20 mouse cellular contexts compared by ENCODE assay signal in the genomic region with DNA sequence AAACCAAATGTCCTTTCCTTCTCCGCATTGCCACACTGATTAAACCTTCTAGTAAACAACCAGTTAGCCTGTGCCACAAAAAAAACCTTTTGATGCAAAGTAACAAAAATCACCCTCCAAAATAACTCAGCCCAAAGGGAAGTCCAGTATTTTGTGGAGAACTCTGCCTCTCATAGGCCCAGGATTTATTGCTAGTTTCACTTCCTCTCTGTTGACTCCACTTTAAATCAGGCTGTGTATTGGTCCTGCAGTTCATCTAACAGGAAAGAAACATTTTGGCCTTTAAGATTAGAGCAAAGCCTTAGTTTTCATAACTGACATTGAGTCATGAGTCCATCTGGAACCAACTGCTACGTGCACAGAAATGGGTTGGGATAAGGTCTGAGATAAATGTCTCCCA.
DNase-seq lines count a peak whose midpoint lies in the region; ATAC-seq lines count a peak whose summit lies in the region.
"Had no signal": no experiment of that assay in that cellular context is flagged by ENCODE, and none has a peak within 500 bp of the region (broad histone marks: within the 10 kb centered on the region; RNA-seq: fewer than 3 reads in every experiment).

No protein-coding gene starts in this region.

- H3K27ac ChIP-seq in kidney, embryonic 15.5 days: no peak overlapping the region
- no peak overlapping the region for H3K27ac ChIP-seq in limb, embryonic 10.5 days
- no peak overlapping the region for H3K27ac ChIP-seq in hindbrain, embryonic 14.5 days
- H3K27ac ChIP-seq: embryonic facial prominence, embryonic 15.5 days; heart, adult 2 months; heart, embryonic 15.5 days; hindbrain, embryonic 10.5 days; limb, embryonic 12.5 days; liver, embryonic 14.5 days; lung, embryonic 15.5 days had no signal

- ATAC-seq in kidney, embryonic 15.5 days (replicated peaks; ENCODE audit: low FRiP score): 0 out of 2 replicates have a peak, but pooled peaks have one; percentile 46
- ATAC-seq in common myeloid progenitor, adult 5-6 weeks (replicated peaks; ENCODE audit: low read depth, poor library complexity, severe bottlenecking): peak; percentile 95
- ATAC-seq in megakaryocyte, adult 5-6 weeks (ENCODE audit: poor library complexity, severe bottlenecking): peak; percentile 96
- ATAC-seq in hindbrain, embryonic 14.5 days (ENCODE audit: low FRiP score): no peak
- ATAC-seq: midbrain, embryonic 16.5 days had no signal

- no peak for DNase-seq in kidney, adult 11 months
- DNase-seq in B cell, adult 2 months: peak; percentile 43 to 53
- no peak for DNase-seq in limb, embryonic 10.5 days (ENCODE audit: low spot score)
- no peak for DNase-seq in gastrocnemius, postnatal 10 days
- DNase-seq in hindbrain, embryonic 14.5 days (ENCODE audit: low spot score): no peak
- DNase-seq: adrenal gland, adult 8-10 months; cerebellum, postnatal 25 days; heart, adult 2 months; right cerebral cortex, postnatal 4 days; thymus, postnatal 25 days had no signal

- 69% methylated on average over 2 of the region's 2 CpGs for WGBS in kidney, embryonic 15.5 days
- 83% methylated on average over 2 of the region's 2 CpGs for WGBS in limb, embryonic 10.5 days
- 84% methylated on average over 2 of the region's 2 CpGs for WGBS in hindbrain, embryonic 14.5 days

- H3K27me3 ChIP-seq in kidney, embryonic 15.5 days: no peaks in the 10 kb centered on the region
- no peaks in the 10 kb centered on the region for H3K27me3 ChIP-seq in limb, embryonic 10.5 days (ENCODE audit: low read depth, poor library complexity, severe bottlenecking)
- no peaks in the 10 kb centered on the region for H3K27me3 ChIP-seq in hindbrain, embryonic 14.5 days (ENCODE audit: control insufficient read depth, insufficient read depth, low read length)
- H3K27me3 ChIP-seq: embryonic facial prominence, embryonic 15.5 days; heart, embryonic 15.5 days; limb, embryonic 12.5 days; lung, embryonic 15.5 days had no signal

- no peak overlapping the region for H3K4me2 ChIP-seq in kidney, embryonic 15.5 days
- no peak overlapping the region for H3K4me2 ChIP-seq in hindbrain, embryonic 14.5 days (replicated peaks)
- H3K4me2 ChIP-seq: embryonic facial prominence, embryonic 15.5 days; heart, embryonic 15.5 days; limb, embryonic 12.5 days; lung, embryonic 15.5 days had no signal

- no peaks in the 10 kb centered on the region for H3K36me3 ChIP-seq in kidney, embryonic 15.5 days
- no peaks in the 10 kb centered on the region for H3K36me3 ChIP-seq in limb, embryonic 10.5 days
- no peaks in the 10 kb centered on the region for H3K36me3 ChIP-seq in hindbrain, embryonic 14.5 days (replicated peaks; ENCODE audit: control insufficient read depth, insufficient read depth)
- H3K36me3 ChIP-seq: embryonic facial prominence, embryonic 15.5 days; heart, embryonic 15.5 days; hindbrain, embryonic 10.5 days; limb, embryonic 12.5 days; lung, embryonic 15.5 days had no signal

- no peak overlapping the region for H3K4me3 ChIP-seq in kidney, embryonic 15.5 days (replicated peaks)
- no peak overlapping the region for H3K4me3 ChIP-seq in limb, embryonic 10.5 days
- no peak overlapping the region for H3K4me3 ChIP-seq in hindbrain, embryonic 14.5 days (replicated peaks; ENCODE audit: low read length)
- H3K4me3 ChIP-seq: embryonic facial prominence, embryonic 15.5 days; heart, adult 2 months; heart, embryonic 15.5 days; hindbrain, embryonic 10.5 days; limb, embryonic 12.5 days; lung, embryonic 15.5 days had no signal

- no peaks in the 10 kb centered on the region for H3K9me3 ChIP-seq in kidney, embryonic 15.5 days (replicated peaks)
- no peaks in the 10 kb centered on the region for H3K9me3 ChIP-seq in limb, embryonic 10.5 days (replicated peaks)
- no peaks in the 10 kb centered on the region for H3K9me3 ChIP-seq in hindbrain, embryonic 14.5 days (ENCODE audit: control insufficient read depth, low read length)
- H3K9me3 ChIP-seq: embryonic facial prominence, embryonic 15.5 days; heart, embryonic 15.5 days; hindbrain, embryonic 10.5 days; limb, embryonic 12.5 days; lung, embryonic 15.5 days had no signal

- H3K9ac ChIP-seq in kidney, embryonic 15.5 days: no peak overlapping the region
- H3K9ac ChIP-seq in hindbrain, embryonic 14.5 days: no peak overlapping the region
- H3K9ac ChIP-seq: embryonic facial prominence, embryonic 15.5 days; heart, embryonic 15.5 days; limb, embryonic 12.5 days; liver, embryonic 14.5 days; lung, embryonic 15.5 days had no signal

- peaks cover 8% of the 10 kb centered on the region for H3K4me1 ChIP-seq in kidney, embryonic 15.5 days
- no peaks in the 10 kb centered on the region for H3K4me1 ChIP-seq in limb, embryonic 10.5 days
- H3K4me1 ChIP-seq in hindbrain, embryonic 14.5 days (replicated peaks; ENCODE audit: control insufficient read depth, insufficient read depth, low read length): no peaks in the 10 kb centered on the region
- H3K4me1 ChIP-seq: embryonic facial prominence, embryonic 15.5 days; limb, embryonic 12.5 days had no signal

Comparison
In these comparisons a context has a peak if more than half of its experiments do, and no peak if none do; other contexts are left out.
1. DNase-seq: peak in B cell, adult 2 months (2 of 2); none in kidney, adult 11 months (single experiment), limb, embryonic 10.5 days (single experiment), gastrocnemius, postnatal 10 days (single experiment) and hindbrain, embryonic 14.5 days (single experiment).